Mouse (Mus musculus) liver, postnatal 0 days (tissue): ENCODE measurements around the gene Tgm5.

ENCODE experiments used
- CTCF ChIP-seq: sonication (generic); IDR thresholded peaks from 2 replicates; pipeline ENCODE4 v1.5.1; 2016; ENCODE audit warnings: antibody characterized with exemption, low read depth
- EP300 ChIP-seq: IDR thresholded peaks from 2 replicates; pipeline ENCODE4 v1.6.1; 2016; ENCODE audit warnings: antibody characterized with exemption, low read depth, mild to moderate bottlenecking

DNA sequence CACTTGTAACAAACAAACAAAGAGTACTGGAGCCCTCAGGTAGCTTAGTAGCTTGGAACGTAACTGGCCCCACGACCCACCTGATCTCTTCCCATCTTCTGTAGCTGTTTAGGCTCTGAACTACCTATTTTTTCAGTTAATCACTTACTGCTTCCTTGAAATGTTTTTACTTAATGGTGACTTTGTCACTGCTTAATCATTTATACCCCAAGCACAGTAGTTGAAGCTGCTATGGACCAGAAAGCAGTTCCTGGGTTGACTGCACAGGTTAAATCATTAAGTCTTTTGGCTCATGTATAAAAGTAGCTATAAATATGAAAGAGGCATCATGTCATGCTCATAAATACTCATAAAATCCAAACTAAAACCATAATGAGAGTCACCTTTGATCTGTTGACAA lies 29.8 kb upstream of the Tgm5 start:
- TF ChIP-seq CTCF = no peak
- no peak for TF ChIP-seq EP300
